Mouse (Mus musculus) heart, postnatal 0 days (tissue): ENCODE data around the gene Nme2. TPM values are rescaled to one million over a fixed set of nuclear protein-coding genes. Genes with fewer than 3 reads are reported as not detected.
A peak's percentile ranks its signal among the peaks of the same experiment; 100 is the strongest.

ENCODE experiments used
- ATAC-seq: fragments of 200-750 bp; cut with Nextera tagmentation; 2 replicates; pipeline ENCODE4 v1.8.0; 2017; ENCODE audit warnings: low read depth, moderate number of reproducible peaks, moderate library complexity; ENCODE audit not compliant: insufficient read depth
- DNase-seq: peaks from one replicate; pipeline ENCODE4 v3.0.0-alpha.2; 2016; ENCODE audit warnings: low spot score
- H3K27ac ChIP-seq: fragments of 300-500 bp; sonication (generic); 2 replicates; pipeline ENCODE4 v1.5.1; 2014; ENCODE audit warnings: low read depth, mild to moderate bottlenecking
- H3K27me3 ChIP-seq: fragments of 300-500 bp; sonication (generic); 2 replicates; pipeline ENCODE4 v1.6.1; 2014; ENCODE audit warnings: low read length, mixed read lengths; ENCODE audit not compliant: control insufficient read depth, insufficient read depth
- H3K36me3 ChIP-seq: fragments of 300-500 bp; sonication (generic); replicated peaks from 2 replicates; pipeline ENCODE4 v1.6.1; 2014; ENCODE audit warnings: low read length, mixed read lengths; ENCODE audit not compliant: control insufficient read depth, insufficient read depth
- H3K4me1 ChIP-seq: fragments of 300-500 bp; sonication (generic); 2 replicates; pipeline ENCODE4 v1.6.1; 2014; ENCODE audit warnings: antibody characterized with exemption; ENCODE audit not compliant: control insufficient read depth, insufficient read depth
- H3K4me2 ChIP-seq: fragments of 300-500 bp; sonication (generic); 2 replicates; pipeline ENCODE4 v1.6.1; 2014; ENCODE audit warnings: low read depth, mild to moderate bottlenecking, low read length, moderate library complexity
- H3K4me3 ChIP-seq: fragments of 300-500 bp; sonication (generic); 2 replicates; pipeline ENCODE4 v1.5.1; 2014; ENCODE audit warnings: low read depth, low read length
- H3K9ac ChIP-seq: fragments of 300-500 bp; sonication (generic); replicated peaks from 2 replicates; pipeline ENCODE4 v1.6.1; 2014; ENCODE audit warnings: low read depth, low read length, mixed read lengths
- H3K9me3 ChIP-seq: fragments of 300-500 bp; sonication (generic); replicated peaks from 2 replicates; pipeline ENCODE4 v1.6.1; 2016; ENCODE audit warnings: low read length; ENCODE audit not compliant: control insufficient read depth
- CTCF ChIP-seq: IDR thresholded peaks from 2 replicates; pipeline ENCODE4 v1.5.1; 2016; ENCODE audit warnings: antibody characterized with exemption, control low read depth, low read depth
- EP300 ChIP-seq: IDR thresholded peaks from 2 replicates; pipeline ENCODE4 v1.6.1; 2016; ENCODE audit warnings: antibody characterized with exemption, low read depth
- WGBS: fragments of 180-500 bp; shearing (Covaris S2); extraction: QIAGEN DNeasy Blood & Tissue Kit; methylation state at CpG from one replicate; pipeline ENCODE4 v1.1.7; 2014; 5-methylcytosine and 5-hydroxymethylcytosine counted together
- polyA plus RNA-seq: library from polyadenylated mRNA; unstranded; fragments of >200 nt; fragmentation: Nextera tagmentation; extraction: Ambion mirVana; gene quantifications from 2 replicates; pipeline ENCODE4 v1.2.1, GENCODE M21; 2015
- total RNA-seq: library from RNA; depleted of rRNA; stranded (reverse); fragments of >200 nt; gene quantifications from 2 replicates; pipeline ENCODE4 v1.2.3, GENCODE M21; 2014; ENCODE audit warnings: low replicate concordance

The Nme2 gene
- total and polyA plus RNA-seq, 2 experiments from 2014 or later: 942 to 1,000 TPM

- TF ChIP-seq EP300: no peak
- TF ChIP-seq CTCF: no peak
These were observed 39.8 kb upstream of the Nme2 start, which contains the start of gene Spag9 for GRCm38 (mm10) chr11:93995720-93996305. Gene Spag9 (plus strand): TSS chr11:93996091.

GRCm38 (mm10) chr11:93995111-93995719, 39.2 kb upstream of the Nme2 start:
- no peaks in the 10 kb centered on the region for H3K36me3 ChIP-seq
- H3K27ac ChIP-seq: peak overlapping the region; percentile 96
- H3K4me3 ChIP-seq: peak overlapping the region; percentile 86
- peak overlapping the region; percentile 78 for H3K4me2 ChIP-seq
- peak overlapping the region; percentile 96 for H3K9ac ChIP-seq
- ATAC-seq (peak; percentile 83), DNase-seq (peak; percentile 97)
- peaks cover 8% of the 10 kb centered on the region for H3K4me1 ChIP-seq
- no peaks in the 10 kb centered on the region for H3K9me3 ChIP-seq
- WGBS: 3% methylated on average over 15 of the region's 15 CpGs
- TF ChIP-seq CTCF (no peak), EP300 (no peak)
- no peaks in the 10 kb centered on the region for H3K27me3 ChIP-seq

More at GRCm38 (mm10) chr11:93995720-93996305, 39.8 kb upstream of the Nme2 start, which contains the start of gene Spag9:
- Histone ChIP-seq H3K9ac (peak within 1 kb of the TSS; percentile 96), H3K36me3 (no peaks in the 10 kb centered on the region), H3K9me3 (no peaks in the 10 kb centered on the region), H3K4me3 (peak within 1 kb of the TSS; percentile 86), H3K4me2 (peak within 1 kb of the TSS; percentile 86), H3K27ac (peak within 1 kb of the TSS; percentile 96), H3K4me1 (peaks cover 8% of the 10 kb centered on the region), H3K27me3 (no peaks in the 10 kb centered on the region)
- ATAC-seq (peak; percentile 91), DNase-seq (peak; percentile 98)
- under 1% methylated on average over 55 of the region's 70 CpGs for WGBS

- Histone ChIP-seq H3K4me1 (peaks cover 8% of the 10 kb centered on the region), H3K4me3 (peak overlapping the region; percentile 86), H3K36me3 (no peaks in the 10 kb centered on the region), H3K27ac (peak overlapping the region; percentile 96), H3K9me3 (no peaks in the 10 kb centered on the region), H3K27me3 (no peaks in the 10 kb centered on the region), H3K4me2 (peak overlapping the region; percentile 78), H3K9ac (peak overlapping the region; percentile 96; the same call in 1 of the 2 replicates)
- ATAC-seq: no peak
- 39% methylated on average over 5 of the region's 5 CpGs for WGBS
- DNase-seq: no peak
- TF ChIP-seq EP300 (no peak), CTCF (no peak)
These were observed 38.5 kb upstream of the Nme2 start for GRCm38 (mm10) chr11:93994531-93994930.

- Histone ChIP-seq H3K4me1 (peaks cover 20% of the 10 kb centered on the region), H3K27me3 (no peaks in the 10 kb centered on the region), H3K4me3 (no peak overlapping the region), H3K9ac (no peak overlapping the region), H3K9me3 (no peaks in the 10 kb centered on the region), H3K27ac (peak overlapping the region; percentile 97), H3K4me2 (peak overlapping the region; percentile 28), H3K36me3 (no peaks in the 10 kb centered on the region)
- ATAC-seq (peak; percentile 57), DNase-seq (peak; percentile 76)
- TF ChIP-seq CTCF (no peak), EP300 (peak; percentile 52; the same call in 1 of the 2 replicates)
- 33% methylated on average over 12 of the region's 12 CpGs for WGBS
These were observed 32.4 kb upstream of the Nme2 start for GRCm38 (mm10) chr11:93988328-93989062.

- H3K9ac ChIP-seq: no peak overlapping the region
- H3K27ac ChIP-seq: peak overlapping the region; percentile 97
- TF ChIP-seq CTCF (no peak), EP300 (no peak)
- peak; percentile 84 for DNase-seq
- WGBS: 19% methylated on average over 8 of the region's 8 CpGs
- no peaks in the 10 kb centered on the region for H3K36me3 ChIP-seq
- no peaks in the 10 kb centered on the region for H3K9me3 ChIP-seq
- H3K4me2 ChIP-seq: peak overlapping the region; percentile 39
- no peaks in the 10 kb centered on the region for H3K27me3 ChIP-seq
- ATAC-seq: peak; percentile 70
- no peak overlapping the region for H3K4me3 ChIP-seq
- peaks cover 20% of the 10 kb centered on the region for H3K4me1 ChIP-seq
These were observed 31.7 kb upstream of the Nme2 start for GRCm38 (mm10) chr11:93987625-93988327.
